Mouse (Mus musculus) cerebellum, adult (tissue): ENCODE results near the gene Rcvrn.

Experiments used
- ATAC-seq: cut with Nextera tagmentation; 2 replicates; pipeline ENCODE4 v1.9.2; 2017; ENCODE audit warnings: mild to moderate bottlenecking, moderate library complexity, mixed read lengths; ENCODE audit not compliant: insufficient number of reproducible peaks, low FRiP score, low TSS enrichment

Gene Rcvrn

GRCm38 (mm10) chr11:67738846-67739490, 43.8 kb downstream of the Rcvrn start:
- ATAC-seq: no peak

DNA sequence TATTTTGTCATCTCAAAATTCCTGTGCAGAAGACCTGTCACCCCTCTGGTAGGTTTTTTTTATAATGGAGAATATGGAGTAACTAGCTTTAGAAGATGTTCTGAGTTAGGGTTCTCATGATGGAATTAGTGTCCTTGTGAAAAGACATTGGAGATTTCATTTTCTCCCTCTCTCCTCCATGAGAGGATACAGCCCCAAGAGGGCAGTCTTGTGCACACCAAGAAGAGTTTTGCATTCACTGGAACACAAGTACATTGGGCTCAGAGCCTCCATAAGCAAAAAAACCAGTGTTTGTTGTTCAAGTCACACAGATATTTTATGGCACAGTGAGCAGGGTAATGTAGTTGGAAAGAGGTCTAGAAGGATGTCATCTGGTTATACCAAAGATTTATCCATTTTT, 46.4 kb downstream of the Rcvrn start:
- no peak for ATAC-seq
